Mouse (Mus musculus) gastrocnemius, postnatal 10 days (tissue): ENCODE measurements around the gene Olfr1388. TPM values are rescaled to one million over a fixed set of nuclear protein-coding genes. Genes with fewer than 3 reads are reported as not detected.
"Not testable (repeated sequence)": the region's sequence is repeated elsewhere in the genome, so short reads cannot be mapped to it uniquely, and the experiment has no call there.

Experiments used
- DNase-seq: peaks from one replicate; pipeline ENCODE4 v3.0.0; 2021; ENCODE audit warnings: mixed read lengths
- long read RNA-seq, 2 experiments: library from polyadenylated mRNA; stranded (forward); transcript quantifications; one replicate each; pipeline ENCODE4 v2.0.0; 2021
- total RNA-seq, 2 experiments: library from RNA; stranded (reverse); gene quantifications; 2 replicates each; pipeline ENCODE4 v1.2.3; 2021

The Olfr1388 gene
- total RNA-seq: under 1 TPM; 0.11 to 0.12 TPM
- long read RNA-seq, experiment 1: 0 reads
- long read RNA-seq, experiment 2: 0 reads

GRCm38 (mm10) chr11:49436411-49436810, at the start of gene Olfr1388:
Olfr1388 (plus strand) TSS chr11:49436624.
- no peak for DNase-seq

DNA sequence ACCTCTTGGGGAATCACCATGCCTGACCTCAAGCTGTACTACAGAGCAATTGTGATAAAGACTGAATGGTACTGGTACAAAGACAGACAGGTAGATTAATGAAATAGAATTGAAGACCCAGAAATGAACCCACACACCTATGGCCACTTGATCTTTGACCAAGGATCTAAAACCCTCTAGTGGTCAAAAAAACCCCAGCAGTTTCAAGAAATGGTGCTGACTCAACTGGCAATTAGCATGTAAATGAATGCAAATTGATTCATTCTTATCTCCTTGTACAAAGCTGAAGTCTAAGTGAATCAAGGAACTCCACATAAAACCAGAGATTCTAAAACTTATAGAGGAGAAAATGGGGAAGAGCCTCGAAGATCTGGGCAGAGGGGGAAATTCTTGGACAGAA, 43.7 kb upstream of the Olfr1388 start:
- DNase-seq: not testable (repeated sequence)

- no peak for DNase-seq
These were observed 29.6 kb upstream of the Olfr1388 start for GRCm38 (mm10) chr11:49406784-49407183.

- DNase-seq: no peak
These were observed 25.9 kb upstream of the Olfr1388 start for GRCm38 (mm10) chr11:49410540-49410939.

- DNase-seq: no peak
These were observed 13.7 kb upstream of the Olfr1388 start, which contains the start of gene Olfr1389 for GRCm38 (mm10) chr11:49422767-49423166. Olfr1389 (plus strand) TSS chr11:49423067.

- DNase-seq: no peak
These were observed 11.0 kb upstream of the Olfr1388 start for GRCm38 (mm10) chr11:49425257-49425927.

GRCm38 (mm10) chr11:49429641-49430040, 6.8 kb upstream of the Olfr1388 start:
- no peak for DNase-seq

DNA sequence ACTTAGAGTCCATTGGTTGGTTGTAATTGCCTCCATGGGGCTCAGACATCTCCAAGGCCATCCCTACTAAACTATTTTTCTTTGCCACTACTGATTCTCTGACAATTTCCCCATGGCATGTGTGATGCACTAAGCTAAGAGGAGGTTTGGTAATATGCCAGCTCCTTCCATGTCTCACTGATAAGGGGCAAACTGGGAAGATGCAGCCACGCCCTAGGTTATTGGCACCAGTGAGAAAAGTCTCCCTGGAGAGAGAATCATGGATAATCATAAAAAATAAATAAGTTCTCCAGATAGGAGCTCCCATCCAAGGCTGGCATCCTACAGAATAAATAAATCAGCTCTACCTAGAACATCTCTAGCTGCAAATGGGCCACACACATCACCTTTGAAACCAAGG, 18.6 kb downstream of the Olfr1388 start, which contains the start of gene Olfr1387:
TSS of gene Olfr1387 (plus strand) at position 301 of the 400 bp plus-strand sequence.
- DNase-seq: no peak

- not testable (repeated sequence) for DNase-seq
These were observed 28.3 kb downstream of the Olfr1388 start, which contains the start of gene Olfr1386 for GRCm38 (mm10) chr11:49464746-49465145. Olfr1386 (plus strand) TSS chr11:49465046.

GRCm38 (mm10) chr11:49485973-49486372, 49.5 kb downstream of the Olfr1388 start:
- DNase-seq: no peak

- DNase-seq: not testable (repeated sequence)
These were observed 52.3 kb downstream of the Olfr1388 start, which contains the start of gene Olfr1385 for GRCm38 (mm10) chr11:49488770-49489169. Olfr1385 (plus strand) TSS chr11:49489070.

Other genes with a start within 250 kb of the Olfr1388 start
- 1 to 10 TPM; 5.9 to 7.7 TPM for gene Btnl9, start 249.5 kb upstream of the Olfr1388 start, total RNA-seq
- 10 to 100 TPM; 20.8 to 27.5 TPM for gene Zfp62, start 233.3 kb upstream of the Olfr1388 start, total RNA-seq
- 10 to 100 TPM; 42.7 to 60.3 TPM for gene Mgat1, start 192.4 kb upstream of the Olfr1388 start, total RNA-seq
- under 1 TPM; 0.18 to 0.33 TPM for gene Olfr1393, start 158.3 kb upstream of the Olfr1388 start, total RNA-seq
- not detected for gene Olfr1392, start 151.3 kb upstream of the Olfr1388 start, total RNA-seq
- not detected for gene Olfr10, start 131.9 kb upstream of the Olfr1388 start, total RNA-seq
- not detected for gene Olfr1391, start 113.9 kb upstream of the Olfr1388 start, total RNA-seq
- not detected for gene Olfr1390, start 101.4 kb upstream of the Olfr1388 start, total RNA-seq
- gene Olfr1389, start 13.6 kb upstream of the Olfr1388 start, total RNA-seq: not detected
- gene Olfr1387, start 18.7 kb downstream of the Olfr1388 start, total RNA-seq: not detected
- not detected for gene Olfr1386, start 28.4 kb downstream of the Olfr1388 start, total RNA-seq
- not detected for gene Olfr1385, start 52.4 kb downstream of the Olfr1388 start, total RNA-seq
- not detected for gene Olfr1384, start 70.1 kb downstream of the Olfr1388 start, total RNA-seq
- gene Olfr1383, start 83.0 kb downstream of the Olfr1388 start, total RNA-seq: not detected
- gene Olfr1382, start 91.6 kb downstream of the Olfr1388 start, total RNA-seq: not detected
- gene Olfr1381, start 106.8 kb downstream of the Olfr1388 start, total RNA-seq: not detected
- gene Olfr1380, start 120.3 kb downstream of the Olfr1388 start, total RNA-seq: not detected
- gene Flt4, start 172.6 kb downstream of the Olfr1388 start, total RNA-seq: 1 to 10 TPM; 4.2 to 5.8 TPM
- not detected for gene Scgb3a1, start 227.0 kb downstream of the Olfr1388 start, total RNA-seq